Mouse (Mus musculus): Measurements from ENCODE around the gene Prss28. TPM values are rescaled to one million over a fixed set of nuclear protein-coding genes. Genes with fewer than 3 reads are reported as not detected.

Gene Prss28
- polyA plus RNA-seq, 1 experiment from 2014 or later: not detected

Other genes starting within 250 kb of the Prss28 start
- 6.2 and 7.3 TPM in 2 replicates for gene Tmem204, start 225.1 kb upstream of the Prss28 start, polyA plus RNA-seq (2015; fragmentation: Nextera tagmentation; extraction: Ambion mirVana)
- 12.2 TPM in 2 replicates for gene Telo2, start 192.7 kb upstream of the Prss28 start, polyA plus RNA-seq (2015; fragmentation: Nextera tagmentation; extraction: Ambion mirVana)
- gene Ptx4, start 187.9 kb upstream of the Prss28 start, polyA plus RNA-seq (2015; fragmentation: Nextera tagmentation; extraction: Ambion mirVana): not detected in 2 replicates
- gene Clcn7, start 175.3 kb upstream of the Prss28 start, polyA plus RNA-seq (2015; fragmentation: Nextera tagmentation; extraction: Ambion mirVana): 9.9 and 10.3 TPM in 2 replicates
- 0.04 TPM in 1 of 2 replicates, not detected in the other for gene Ccdc154, start 146.2 kb upstream of the Prss28 start, polyA plus RNA-seq (2015; fragmentation: Nextera tagmentation; extraction: Ambion mirVana)
- gene Gm38655, start 133.2 kb upstream of the Prss28 start, polyA plus RNA-seq (2015; fragmentation: Nextera tagmentation; extraction: Ambion mirVana): not detected in 2 replicates
- 14.2 and 15.1 TPM in 2 replicates for gene BC003965, start 124.1 kb upstream of the Prss28 start, polyA plus RNA-seq (2015; fragmentation: Nextera tagmentation; extraction: Ambion mirVana)
- gene Unkl, start 120.2 kb upstream of the Prss28 start, polyA plus RNA-seq (2015; fragmentation: Nextera tagmentation; extraction: Ambion mirVana): 6.8 and 7.9 TPM in 2 replicates
- 17.8 and 19.9 TPM in 2 replicates for gene Gnptg, start 68.5 kb upstream of the Prss28 start, polyA plus RNA-seq (2015; fragmentation: Nextera tagmentation; extraction: Ambion mirVana)
- 14.7 and 15.0 TPM in 2 replicates for gene Tsr3, start 68.5 kb upstream of the Prss28 start, polyA plus RNA-seq (2015; fragmentation: Nextera tagmentation; extraction: Ambion mirVana)
- gene Baiap3, start 52.3 kb upstream of the Prss28 start, polyA plus RNA-seq (2015; fragmentation: Nextera tagmentation; extraction: Ambion mirVana): 0.46 and 0.57 TPM in 2 replicates
- gene Ube2i, start 34.0 kb upstream of the Prss28 start, polyA plus RNA-seq (2015; fragmentation: Nextera tagmentation; extraction: Ambion mirVana): 205 and 211 TPM in 2 replicates
- 3.4 and 4.9 TPM in 2 replicates for gene Prss34, start 10.3 kb upstream of the Prss28 start, polyA plus RNA-seq (2015; fragmentation: Nextera tagmentation; extraction: Ambion mirVana)
- gene Prss29, start 10.0 kb downstream of the Prss28 start, polyA plus RNA-seq (2015; fragmentation: Nextera tagmentation; extraction: Ambion mirVana): not detected in 2 replicates
- gene Tpsab1, start 36.9 kb downstream of the Prss28 start, polyA plus RNA-seq (2015; fragmentation: Nextera tagmentation; extraction: Ambion mirVana): not detected in 2 replicates
- 0.47 and 0.65 TPM in 2 replicates for gene Tpsb2, start 57.7 kb downstream of the Prss28 start, polyA plus RNA-seq (2015; fragmentation: Nextera tagmentation; extraction: Ambion mirVana)
- gene Tpsg1, start 60.6 kb downstream of the Prss28 start, polyA plus RNA-seq (2015; fragmentation: Nextera tagmentation; extraction: Ambion mirVana): 0.44 and 0.51 TPM in 2 replicates
- gene Cacna1h, start 125.1 kb downstream of the Prss28 start, polyA plus RNA-seq (2015; fragmentation: Nextera tagmentation; extraction: Ambion mirVana): 0.17 and 0.22 TPM in 2 replicates
- 0.05 and 0.07 TPM in 2 replicates for gene Tekt4, start 146.0 kb downstream of the Prss28 start, polyA plus RNA-seq (2015; fragmentation: Nextera tagmentation; extraction: Ambion mirVana)
- not detected in 2 replicates for gene Sstr5, start 188.6 kb downstream of the Prss28 start, polyA plus RNA-seq (2015; fragmentation: Nextera tagmentation; extraction: Ambion mirVana)

All from liver, embryonic 16.5 days (tissue).